Mouse (Mus musculus) monocyte, adult 2 months (primary cell): ENCODE results near the gene Dlst.

Experiments used
- DNase-seq, 2 experiments: peaks; one replicate each; pipeline ENCODE4 v3.0.0; 2022; ENCODE audit warnings: low spot score in 2 of 2, low read depth in 1 of 2

The Dlst gene

GRCm38 (mm10) chr12:85178294-85178693 is 67.7 kb downstream of the Dlst start:
- DNase-seq = no peak

GRCm38 (mm10) chr12:85181475-85182344 is 71.1 kb downstream of the Dlst start:
- no peak for DNase-seq

- DNase-seq = no peak
Observed at GRCm38 (mm10) chr12:85182345-85182643, 71.7 kb downstream of the Dlst start.

- no peak for DNase-seq
Observed at GRCm38 (mm10) chr12:85182898-85183297, 72.3 kb downstream of the Dlst start.

DNA sequence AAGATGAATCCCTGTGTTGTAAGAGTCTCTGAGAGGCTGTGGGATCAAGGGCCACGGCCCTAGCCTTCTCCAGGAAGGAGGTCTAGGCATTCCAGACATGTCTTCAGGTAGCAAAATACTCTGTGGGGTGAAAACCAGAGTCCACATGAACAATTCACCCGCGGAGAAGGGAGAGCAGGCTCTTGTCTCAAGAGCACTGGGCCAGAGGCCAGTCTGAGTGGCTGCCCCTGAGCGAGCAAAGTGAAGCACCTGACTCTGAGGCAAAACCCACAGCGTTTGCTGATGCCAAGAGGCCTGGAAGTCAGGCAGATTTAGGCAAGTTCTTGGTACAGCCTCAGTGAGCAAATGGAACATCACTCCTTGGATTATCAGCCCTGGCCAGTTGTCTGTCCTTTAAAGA is 73.5 kb downstream of the Dlst start:
- no peak for DNase-seq
